Mouse (Mus musculus) spleen, adult 10 weeks (tissue): ENCODE data around the gene Rab33b. TPM values are rescaled to one million over a fixed set of nuclear protein-coding genes. Genes with fewer than 3 reads are reported as not detected.

ENCODE experiments used
- polyA plus RNA-seq: library from polyadenylated mRNA; stranded (reverse); fragments of 350-450 nt; fragmentation: Illumina TruSeq; extraction: RNeasy Lipid Tissue Mini Kit (QIAGEN cat#74804); gene quantifications from one replicate; pipeline ENCODE4 v1.2.3, GENCODE M21; 2015; ENCODE audit warnings: low replicate concordance; ENCODE audit not compliant: insufficient read depth

The Rab33b gene
- 24.1 TPM for polyA plus RNA-seq

GRCm38 (mm10) chr3:51483741-51484359, at the start of gene Rab33b:
Rab33b (plus strand) TSS chr3:51483920.

Other genes starting within 250 kb of the Rab33b start
- gene Elf2, start 143.3 kb upstream of the Rab33b start, polyA plus RNA-seq: 73.6 TPM
- 0.52 TPM for gene Mgarp, start 87.2 kb upstream of the Rab33b start, polyA plus RNA-seq
- 76.5 TPM for gene Ndufc1, start 74.9 kb upstream of the Rab33b start, polyA plus RNA-seq
- 65.5 TPM for gene Naa15, start 68.8 kb upstream of the Rab33b start, polyA plus RNA-seq
- gene Setd7, start 77.0 kb downstream of the Rab33b start, polyA plus RNA-seq: 46.8 TPM
- 36.9 TPM for gene Mgst2, start 176.4 kb downstream of the Rab33b start, polyA plus RNA-seq